Mouse (Mus musculus) adrenal gland, postnatal 10 days (tissue): Measurements from ENCODE around the gene March6. TPM values are rescaled to one million over a fixed set of nuclear protein-coding genes. Genes with fewer than 3 reads are reported as not detected.

ENCODE experiments used
- DNase-seq: peaks from one replicate; pipeline ENCODE4 v3.0.0; 2021; ENCODE audit warnings: mixed read lengths
- total RNA-seq, 2 experiments: library from RNA; stranded (reverse); gene quantifications; 2 replicates each; pipeline ENCODE4 v1.2.3; 2021

Gene March6
- total RNA-seq, 2 experiments from 2014 or later: 97.6 to 101 TPM

- no peak for DNase-seq
Observed at GRCm38 (mm10) chr15:31542013-31542958, 11.4 kb upstream of the March6 start.

- no peak for DNase-seq
Observed at GRCm38 (mm10) chr15:31540513-31540802, 9.6 kb upstream of the March6 start.

GRCm38 (mm10) chr15:31539643-31540512 lies 9.0 kb upstream of the March6 start:
- DNase-seq: no peak

GRCm38 (mm10) chr15:31538346-31538745 lies 7.5 kb upstream of the March6 start:
- DNase-seq: no peak

GRCm38 (mm10) chr15:31537706-31538105 lies 6.9 kb upstream of the March6 start:
- DNase-seq: no peak

GRCm38 (mm10) chr15:31536051-31536737 lies 5.3 kb upstream of the March6 start:
- peak; percentile 45 for DNase-seq

- DNase-seq: no peak
Observed at GRCm38 (mm10) chr15:31535259-31535855, 4.5 kb upstream of the March6 start.

- DNase-seq: no peak
Observed at GRCm38 (mm10) chr15:31534421-31535258, 3.8 kb upstream of the March6 start.

GRCm38 (mm10) chr15:31533529-31533928 lies 2.7 kb upstream of the March6 start:
- DNase-seq: no peak

- DNase-seq: no peak
Observed at GRCm38 (mm10) chr15:31532331-31533021, 1.6 kb upstream of the March6 start.

GRCm38 (mm10) chr15:31531446-31532330 lies 835 bp upstream of the March6 start:
- no peak for DNase-seq

GRCm38 (mm10) chr15:31529811-31530658 lies 818 bp downstream of the March6 start:
- DNase-seq: peak; percentile 63

GRCm38 (mm10) chr15:31529103-31529502 lies 1.8 kb downstream of the March6 start:
- no peak for DNase-seq

- DNase-seq: no peak
Observed at GRCm38 (mm10) chr15:31528477-31528876, 2.4 kb downstream of the March6 start.

- DNase-seq: no peak
Observed at GRCm38 (mm10) chr15:31526463-31526862, 4.4 kb downstream of the March6 start.

GRCm38 (mm10) chr15:31519000-31519399 lies 11.9 kb downstream of the March6 start:
- DNase-seq: no peak

- no peak for DNase-seq
Observed at GRCm38 (mm10) chr15:31518371-31518770, 12.5 kb downstream of the March6 start.

- DNase-seq: no peak
Observed at GRCm38 (mm10) chr15:31517186-31517585, 13.7 kb downstream of the March6 start.
